Mouse (Mus musculus) myocyte (in vitro differentiated cells): ENCODE data around the gene Slc5a10. TPM values are rescaled to one million over a fixed set of nuclear protein-coding genes. Genes with fewer than 3 reads are reported as not detected.

Experiments used
- H3K27me3 ChIP-seq: one replicate; pipeline ENCODE4 v1.6.1; 2011; ENCODE audit not compliant: control insufficient read depth, insufficient read depth, insufficient read length
- H3K36me3 ChIP-seq: one replicate; pipeline ENCODE4 v1.6.1; 2011; ENCODE audit not compliant: control insufficient read depth, insufficient read depth
- H3K4me2 ChIP-seq: one replicate; pipeline ENCODE4 v1.6.1; 2011; ENCODE audit warnings: low read depth, control low read depth
- H3K4me3 ChIP-seq: one replicate; pipeline ENCODE4 v1.5.1; 2011; ENCODE audit warnings: mild to moderate bottlenecking, control low read depth, moderate library complexity
- H3K79me2 ChIP-seq: one replicate; pipeline ENCODE4 v1.6.1; 2011; ENCODE audit not compliant: control insufficient read depth, insufficient read depth
- H3ac ChIP-seq: one replicate; pipeline ENCODE4 v1.6.1; 2011; ENCODE audit not compliant: control insufficient read depth, insufficient read length
- CEBPB ChIP-seq: IDR thresholded peaks from 2 replicates; pipeline ENCODE4 v1.6.1; 2011; ENCODE audit warnings: mild to moderate bottlenecking, moderate library complexity; ENCODE audit not compliant: poor library complexity, insufficient read depth, severe bottlenecking
- E2F4 ChIP-seq: IDR thresholded peaks from one replicate; pipeline ENCODE4 v1.6.1; 2011; ENCODE audit warnings: mild to moderate bottlenecking, control low read depth, moderate library complexity; ENCODE audit not compliant: insufficient read depth
- MAX ChIP-seq: IDR thresholded peaks from one replicate; pipeline ENCODE4 v1.6.1; 2011; ENCODE audit warnings: low read depth, mild to moderate bottlenecking, control low read depth
- MYOD1 ChIP-seq, 3 experiments: IDR thresholded peaks; one replicate each; pipeline ENCODE4 v1.6.1; 2011; ENCODE audit warnings: control low read depth in 2 of 3, low read depth in 2 of 3, mild to moderate bottlenecking in 2 of 3, moderate library complexity in 1 of 3; ENCODE audit not compliant: insufficient read length in 2 of 3, control insufficient read depth in 1 of 3
- MYOG ChIP-seq, 3 experiments: IDR thresholded peaks; one replicate each; pipeline ENCODE4 v1.6.1; 2011; ENCODE audit warnings: control low read depth in 2 of 3, low read depth in 2 of 3, mild to moderate bottlenecking in 2 of 3; ENCODE audit not compliant: insufficient read length in 2 of 3, control insufficient read depth in 1 of 3, insufficient read depth in 1 of 3
- POLR2A ChIP-seq: IDR thresholded peaks from one replicate; pipeline ENCODE4 v1.6.1; 2011; ENCODE audit warnings: low read depth, mild to moderate bottlenecking, control low read depth, moderate library complexity; ENCODE audit not compliant: insufficient read length
- POLR2AphosphoS2 ChIP-seq: IDR thresholded peaks from one replicate; pipeline ENCODE4 v1.6.1; 2011; ENCODE audit warnings: low read depth, control low read depth; ENCODE audit not compliant: insufficient read length
- REST ChIP-seq: IDR thresholded peaks from one replicate; pipeline ENCODE4 v1.6.1; 2011; ENCODE audit warnings: mild to moderate bottlenecking, control low read depth, moderate library complexity; ENCODE audit not compliant: insufficient read depth, insufficient read length
- SRF ChIP-seq: IDR thresholded peaks from one replicate; pipeline ENCODE4 v1.6.1; 2011; ENCODE audit warnings: low read depth; ENCODE audit not compliant: control insufficient read depth, insufficient read length
- TCF12 ChIP-seq: IDR thresholded peaks from one replicate; pipeline ENCODE4 v1.6.1; 2011; ENCODE audit warnings: mild to moderate bottlenecking, control low read depth; ENCODE audit not compliant: poor library complexity, insufficient read depth, severe bottlenecking
- TCF3 ChIP-seq: IDR thresholded peaks from one replicate; pipeline ENCODE4 v1.6.1; 2011; ENCODE audit warnings: low read depth, control low read depth; ENCODE audit not compliant: insufficient read length
- USF1 ChIP-seq: IDR thresholded peaks from one replicate; pipeline ENCODE4 v1.6.1; 2011; ENCODE audit warnings: low read depth, mild to moderate bottlenecking, control low read depth, moderate library complexity
- polyA plus RNA-seq: library from polyadenylated mRNA; unstranded; fragments of >200 nt; fragmentation: generic; extraction: Trizol; gene quantifications from one replicate; pipeline ENCODE4 v1.2.1, GENCODE M21; 2012; ENCODE audit warnings: missing spikeins

Gene Slc5a10
- polyA plus RNA-seq, 1 experiment, result 0.05 TPM

GRCm38 (mm10) chr11:61708928-61709327, 11.7 kb downstream of the Slc5a10 start:
- no peak overlapping the region for H3K4me2 ChIP-seq
- H3ac ChIP-seq, result no peak overlapping the region
- H3K4me3 ChIP-seq, result no peak overlapping the region
- no peak for TF ChIP-seq MAX
- peaks cover 13% of the 10 kb centered on the region for H3K27me3 ChIP-seq
- H3K79me2 ChIP-seq, result no peaks in the 10 kb centered on the region
- no peaks in the 10 kb centered on the region for H3K36me3 ChIP-seq

- TF ChIP-seq MAX (no peak), TCF12 (no peak), TCF3 (no peak), E2F4 (no peak), MYOG (IDR thresholded peaks at IDR 0.05; ENCODE audit: control insufficient read depth in 1 of 3, insufficient read depth in 1 of 3, insufficient read length in 2 of 3, low read depth in 2 of 3) (no peak), USF1 (no peak), POLR2A (no peak), REST (no peak), MYOD1 (IDR thresholded peaks at IDR 0.05; ENCODE audit: control insufficient read depth in 1 of 3, insufficient read length in 2 of 3, low read depth in 2 of 3) (no peak), POLR2AphosphoS2 (no peak), CEBPB (no peak), SRF (no peak)
- H3ac ChIP-seq, result no peak overlapping the region
- no peaks in the 10 kb centered on the region for H3K36me3 ChIP-seq
- no peaks in the 10 kb centered on the region for H3K79me2 ChIP-seq
- H3K4me2 ChIP-seq, result no peak overlapping the region
- H3K27me3 ChIP-seq, result peaks cover 31% of the 10 kb centered on the region
- no peak overlapping the region for H3K4me3 ChIP-seq
These were observed 14.4 kb downstream of the Slc5a10 start for GRCm38 (mm10) chr11:61706232-61706631.

GRCm38 (mm10) chr11:61705581-61705980, 15.0 kb downstream of the Slc5a10 start:
- TF ChIP-seq SRF, result no peak
- no peak for TF ChIP-seq MAX
- no peak for TF ChIP-seq USF1
- TF ChIP-seq MYOG (IDR thresholded peaks at IDR 0.05; ENCODE audit: control insufficient read depth in 1 of 3, insufficient read depth in 1 of 3, insufficient read length in 2 of 3, low read depth in 2 of 3), result no peak
- TF ChIP-seq MYOD1 (IDR thresholded peaks at IDR 0.05; ENCODE audit: control insufficient read depth in 1 of 3, insufficient read length in 2 of 3, low read depth in 2 of 3), result no peak
- TF ChIP-seq E2F4, result no peak
- no peak for TF ChIP-seq TCF12
- TF ChIP-seq POLR2A, result no peak
- TF ChIP-seq TCF3, result no peak
- no peak for TF ChIP-seq POLR2AphosphoS2
- TF ChIP-seq REST, result no peak
- no peak for TF ChIP-seq CEBPB
- no peaks in the 10 kb centered on the region for H3K36me3 ChIP-seq
- H3K4me3 ChIP-seq, result no peak overlapping the region
- no peaks in the 10 kb centered on the region for H3K79me2 ChIP-seq
- peaks cover 31% of the 10 kb centered on the region for H3K27me3 ChIP-seq
- H3ac ChIP-seq, result no peak overlapping the region
- no peak overlapping the region for H3K4me2 ChIP-seq

GRCm38 (mm10) chr11:61702494-61702893, 18.1 kb downstream of the Slc5a10 start:
- TF ChIP-seq CEBPB (no peak), POLR2A (no peak), SRF (no peak)
- H3K4me3 ChIP-seq, result no peak overlapping the region

GRCm38 (mm10) chr11:61701696-61702095, 18.9 kb downstream of the Slc5a10 start:
- TF ChIP-seq POLR2AphosphoS2 (no peak), E2F4 (no peak), MAX (no peak), REST (no peak), MYOD1 (IDR thresholded peaks at IDR 0.05; ENCODE audit: control insufficient read depth in 1 of 3, insufficient read length in 2 of 3, low read depth in 2 of 3) (no peak)
- Histone ChIP-seq H3K36me3 (no peaks in the 10 kb centered on the region), H3ac (no peak overlapping the region), H3K79me2 (no peaks in the 10 kb centered on the region), H3K27me3 (peaks cover 28% of the 10 kb centered on the region), H3K4me2 (no peak overlapping the region), H3K4me3 (no peak overlapping the region)

More at GRCm38 (mm10) chr11:61702494-61702893, 18.1 kb downstream of the Slc5a10 start:
- H3K27me3 ChIP-seq, result peaks cover 31% of the 10 kb centered on the region
- no peaks in the 10 kb centered on the region for H3K79me2 ChIP-seq
- H3K36me3 ChIP-seq, result no peaks in the 10 kb centered on the region
- no peak overlapping the region for H3ac ChIP-seq
- no peak overlapping the region for H3K4me2 ChIP-seq
